Mouse (Mus musculus) lung, postnatal 4 days (tissue): ENCODE measurements around the gene Icos.

Experiments
- DNase-seq, 2 experiments: peaks; one replicate each; pipeline ENCODE4 v3.0.0; 2021

Gene Icos

GRCm38 (mm10) chr1:60977641-60978040 is at the start of gene Icos:
Icos (plus strand) TSS chr1:60977927.
- no peak for DNase-seq

DNA sequence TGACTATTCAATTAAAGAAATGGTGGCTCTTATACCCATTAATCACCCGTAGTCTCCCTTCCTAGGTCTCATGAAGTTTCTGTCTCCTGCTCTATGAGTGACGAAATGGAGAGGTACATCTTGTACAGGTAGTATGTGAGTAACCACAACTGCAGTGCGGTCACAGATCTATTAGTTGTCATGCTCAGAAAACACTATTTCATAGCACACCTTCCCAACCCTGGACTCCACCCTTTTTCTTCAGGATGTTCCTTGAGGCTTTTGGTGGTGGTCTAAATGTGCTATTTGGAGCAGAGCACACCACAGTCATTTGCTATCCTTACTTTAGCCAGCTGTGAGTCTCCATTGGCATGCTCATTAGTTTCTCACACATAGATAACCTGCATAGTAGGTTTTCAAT is 48.7 kb upstream of the Icos start:
- no peak for DNase-seq

DNA sequence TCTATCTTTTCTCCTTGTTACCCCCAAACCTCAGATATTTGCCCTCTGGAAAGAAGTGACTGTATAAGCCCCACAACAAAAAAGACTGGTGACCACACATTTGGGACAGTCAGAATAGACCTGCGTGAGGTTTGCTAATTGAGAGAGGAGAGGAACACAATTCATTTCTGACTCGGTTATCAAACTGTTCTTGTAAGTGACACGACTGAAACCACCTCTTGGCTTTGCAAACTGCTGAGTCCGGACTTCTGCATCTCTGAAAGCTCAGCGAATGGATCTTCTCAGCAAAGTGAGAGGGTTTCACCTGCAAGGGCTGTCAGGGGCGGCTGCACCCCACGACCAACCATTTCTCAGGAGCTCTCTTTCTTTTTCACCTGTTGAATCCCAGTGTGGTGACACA is 47.3 kb upstream of the Icos start:
- no peak for DNase-seq

DNA sequence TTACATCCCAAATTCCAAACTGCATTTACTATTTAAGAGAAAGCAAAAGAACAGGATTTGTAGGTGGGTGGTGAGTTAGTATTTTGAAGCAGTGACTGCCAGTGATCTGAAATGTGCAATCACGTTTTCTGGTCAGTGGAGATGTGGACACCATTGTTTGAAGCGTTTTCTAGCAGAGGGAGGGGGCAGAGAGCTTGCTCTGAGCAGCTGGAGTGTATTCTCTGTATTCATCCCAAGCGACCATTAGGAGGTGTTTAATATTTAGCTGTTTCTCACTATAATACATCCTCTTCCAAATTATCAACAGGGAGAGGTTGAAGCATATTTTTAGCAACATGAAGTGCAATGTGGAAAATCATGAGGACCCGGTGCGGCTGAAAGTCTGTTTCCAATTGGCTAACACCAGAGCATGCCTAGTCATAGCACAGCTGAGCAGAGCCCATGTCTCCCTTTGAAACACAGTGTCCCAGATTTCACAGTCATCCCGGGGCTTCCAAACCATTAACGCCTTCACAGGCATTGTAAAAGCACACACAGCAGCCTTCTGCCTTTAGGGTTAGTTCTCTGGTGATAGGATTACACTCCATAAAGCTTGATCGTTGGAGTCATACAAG is 41.7 kb upstream of the Icos start:
- DNase-seq: no peak

GRCm38 (mm10) chr1:60936963-60937711 is 40.6 kb upstream of the Icos start:
- no peak for DNase-seq

DNA sequence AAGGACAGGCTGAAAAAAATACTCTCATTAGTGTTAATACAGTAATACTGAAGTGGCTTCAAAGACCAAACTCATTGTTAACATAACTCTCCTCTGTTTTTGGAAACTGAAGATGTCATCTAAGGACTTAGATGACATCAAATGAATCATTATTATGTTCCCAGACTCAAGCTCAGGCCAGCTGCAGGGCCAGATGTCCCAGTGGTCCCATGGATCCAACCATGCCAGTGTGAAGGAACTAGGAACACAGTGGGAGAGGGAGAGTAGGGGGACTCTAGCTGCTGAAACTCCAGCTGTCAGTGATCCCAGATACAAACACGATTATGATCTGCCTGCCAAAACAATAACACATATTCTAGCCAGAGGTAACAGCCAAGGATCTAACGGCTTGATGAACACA is 39.5 kb upstream of the Icos start:
- DNase-seq: no peak

DNA sequence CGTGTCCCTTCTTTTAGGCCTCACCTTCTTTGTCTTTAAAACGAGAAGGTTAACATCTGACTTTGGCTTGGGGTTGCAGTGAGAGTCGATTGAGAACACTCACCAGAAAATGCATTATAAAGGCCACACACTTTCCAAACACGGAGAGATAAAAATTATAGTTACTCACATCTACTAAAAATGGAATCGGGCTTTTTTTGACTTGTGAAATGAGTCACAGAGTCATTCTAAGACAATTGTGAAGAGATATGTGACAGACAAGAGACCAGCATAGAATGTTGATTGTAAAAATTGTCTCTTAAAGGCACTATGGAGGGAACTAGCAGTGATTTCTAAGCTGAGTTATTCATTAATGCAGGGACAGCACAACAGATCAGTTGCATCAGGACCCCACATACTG is 38.8 kb upstream of the Icos start:
- no peak for DNase-seq

DNA sequence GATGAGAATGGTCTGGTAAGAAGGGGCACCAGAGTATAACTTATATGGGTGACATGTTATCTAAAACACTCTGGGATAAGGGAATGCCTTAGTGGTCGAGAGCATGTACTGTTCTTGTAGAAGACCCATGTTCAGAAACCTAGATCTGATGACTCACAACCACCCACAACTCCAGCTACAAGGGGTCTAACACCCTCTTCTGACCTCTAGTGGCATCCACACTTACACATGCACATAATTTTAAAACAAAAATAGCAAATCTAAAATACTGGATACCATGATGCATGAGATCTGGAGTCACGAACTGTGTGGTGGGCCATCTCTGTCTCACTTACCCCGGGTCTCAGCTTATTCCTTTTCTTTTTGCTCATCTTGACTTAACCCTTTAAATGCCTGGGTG is 37.7 kb upstream of the Icos start:
- DNase-seq: no peak

DNA sequence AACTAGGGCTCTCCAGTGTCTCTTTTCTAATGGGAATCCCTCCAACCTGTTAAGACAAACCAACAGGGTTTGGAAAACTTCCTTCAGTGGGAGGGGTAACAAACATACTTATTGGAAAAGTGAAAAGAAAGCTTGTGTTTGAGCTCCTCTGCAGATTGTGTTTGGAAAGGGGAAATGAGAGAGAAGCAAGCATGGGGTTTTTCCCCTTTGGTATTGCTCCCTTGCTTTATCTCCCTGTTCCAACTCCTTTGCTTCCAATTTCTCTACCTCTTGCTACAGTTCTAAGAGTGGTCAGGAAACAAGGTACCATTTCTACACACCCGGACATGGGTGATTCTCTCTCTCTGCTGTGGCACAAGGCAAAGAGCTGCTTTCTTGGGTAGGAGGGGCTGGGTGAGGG is 37.1 kb upstream of the Icos start:
- DNase-seq: no peak

GRCm38 (mm10) chr1:60941056-60942048 is 36.4 kb upstream of the Icos start:
- no peak for DNase-seq

DNA sequence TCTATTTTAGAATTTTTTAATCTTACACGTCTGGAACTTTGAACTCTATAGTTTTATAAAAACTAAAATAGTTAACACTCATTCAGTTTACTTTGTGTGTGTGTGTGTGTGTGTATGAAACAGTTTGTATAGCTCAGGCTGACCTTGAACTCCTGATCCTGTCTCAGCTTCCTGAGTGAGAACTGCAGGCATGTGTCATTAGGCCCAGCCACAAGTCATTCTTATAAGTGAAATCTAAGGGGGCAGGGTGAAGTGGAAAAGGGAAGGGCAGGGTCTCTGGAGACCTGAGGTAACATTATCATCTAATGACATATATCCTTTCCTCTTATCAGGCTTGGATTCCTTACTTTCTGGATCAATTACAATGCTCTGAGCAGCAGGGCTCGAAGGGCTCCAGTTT is 34.8 kb upstream of the Icos start:
- DNase-seq: no peak

DNA sequence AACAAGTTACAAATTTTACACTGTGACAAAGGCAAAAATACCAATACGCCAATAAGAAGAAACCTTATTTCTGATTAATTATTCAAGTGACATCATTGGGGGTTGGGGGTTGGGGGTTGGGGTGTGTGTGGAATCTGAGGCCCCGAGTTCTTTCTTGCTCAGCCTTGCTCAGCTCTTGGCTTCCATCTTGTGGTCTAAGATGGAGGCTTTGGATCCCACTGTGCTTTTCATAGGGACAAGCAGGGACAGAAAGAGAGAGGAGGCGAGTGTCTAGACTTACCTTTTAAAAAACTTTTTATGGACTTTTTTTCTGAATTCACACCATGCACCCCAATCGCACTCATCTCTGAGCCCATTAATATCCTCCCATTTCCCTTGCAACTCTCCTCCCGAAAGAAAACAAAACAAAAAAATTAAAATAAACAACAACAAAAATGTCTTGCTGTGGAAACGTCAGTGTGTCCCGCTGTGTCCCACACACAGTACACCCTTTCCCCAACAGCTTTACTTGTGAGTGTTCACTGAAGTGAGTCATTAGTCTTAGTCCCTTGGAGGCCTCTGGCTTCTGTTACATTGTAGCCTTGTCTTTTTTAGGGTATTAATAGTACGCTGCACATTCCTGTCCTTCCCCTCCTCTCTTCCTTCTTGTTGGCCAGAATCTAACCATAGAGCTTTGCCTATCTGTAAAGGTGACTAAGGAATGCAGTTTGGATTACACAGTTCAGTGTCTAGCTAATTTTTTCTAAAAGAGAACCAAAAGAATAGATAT is 31.9 kb upstream of the Icos start:
- DNase-seq: no peak

GRCm38 (mm10) chr1:60948112-60948511 is 29.6 kb upstream of the Icos start:
- no peak for DNase-seq

DNA sequence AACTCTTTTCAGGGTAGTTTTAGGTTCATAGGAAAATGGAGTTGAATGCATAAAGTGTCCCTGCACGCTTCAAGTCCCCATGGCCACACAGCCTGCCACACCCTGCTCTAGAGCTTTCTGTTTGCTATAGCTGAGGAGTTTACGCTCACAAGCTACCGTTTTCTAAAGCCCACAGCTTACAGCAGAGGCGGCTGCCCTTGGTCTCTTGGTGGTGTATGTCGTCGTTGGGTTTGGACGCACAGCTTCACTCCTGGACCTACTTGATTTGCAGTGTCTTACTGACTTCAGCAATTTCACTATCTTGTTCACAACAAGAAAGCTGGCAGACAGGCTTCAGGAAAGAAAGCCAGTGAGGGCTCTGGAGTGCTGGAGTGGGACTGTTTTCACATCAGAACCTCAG is 24.8 kb upstream of the Icos start:
- DNase-seq: no peak

- no peak for DNase-seq
Measured at GRCm38 (mm10) chr1:60953686-60954085, 24.0 kb upstream of the Icos start.

- peak in 1 of 2 experiments; percentile 15 for DNase-seq
Measured at GRCm38 (mm10) chr1:60954759-60955158, 23.0 kb upstream of the Icos start.

DNA sequence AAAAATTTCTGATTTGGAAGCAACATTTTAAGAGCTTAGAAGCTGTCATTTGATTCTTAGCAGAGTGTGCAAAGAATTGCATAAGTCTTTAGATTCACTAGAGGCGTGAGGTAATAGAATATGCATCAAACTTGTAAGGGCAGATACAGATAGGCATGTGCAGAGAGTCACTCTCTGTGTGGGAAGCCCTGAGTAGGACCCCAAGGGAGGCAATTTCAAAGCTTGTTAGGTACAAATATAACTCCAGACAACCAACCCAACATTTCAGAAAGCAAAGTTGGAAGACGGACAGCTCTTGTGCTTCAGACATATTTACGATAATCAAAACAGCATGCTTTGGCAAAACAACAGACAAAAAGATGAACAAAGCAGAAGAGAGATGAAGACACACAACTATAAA is 22.5 kb upstream of the Icos start:
- no peak for DNase-seq

GRCm38 (mm10) chr1:60956196-60956595 is 21.5 kb upstream of the Icos start:
- DNase-seq: no peak

DNA sequence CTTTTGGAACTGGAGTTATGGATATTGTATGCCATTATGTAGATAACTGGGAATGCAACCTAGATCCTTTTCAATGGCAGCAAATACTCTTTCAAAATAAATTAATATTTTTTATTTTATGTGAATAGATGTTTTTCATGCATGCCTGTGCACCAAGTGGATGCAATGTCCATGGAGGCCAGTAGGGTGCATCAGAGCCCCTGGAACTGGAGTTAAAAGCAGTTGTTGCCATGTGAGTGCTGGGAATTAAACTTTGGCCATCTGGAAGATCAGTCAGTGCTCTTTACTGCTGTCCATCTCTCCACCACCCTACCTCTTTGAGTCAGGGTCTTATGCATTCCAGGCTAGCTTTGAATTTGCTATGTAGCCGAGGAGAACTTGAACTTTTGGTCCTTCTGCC is 19.4 kb upstream of the Icos start:
- no peak for DNase-seq

GRCm38 (mm10) chr1:60959246-60959645 is 18.5 kb upstream of the Icos start:
- DNase-seq: no peak

- DNase-seq: peak; percentile 37 to 63
Measured at GRCm38 (mm10) chr1:60960451-60960850, 17.3 kb upstream of the Icos start.

- DNase-seq: peak in 1 of 2 experiments; percentile 66
Measured at GRCm38 (mm10) chr1:60961080-60961479, 16.6 kb upstream of the Icos start.

DNA sequence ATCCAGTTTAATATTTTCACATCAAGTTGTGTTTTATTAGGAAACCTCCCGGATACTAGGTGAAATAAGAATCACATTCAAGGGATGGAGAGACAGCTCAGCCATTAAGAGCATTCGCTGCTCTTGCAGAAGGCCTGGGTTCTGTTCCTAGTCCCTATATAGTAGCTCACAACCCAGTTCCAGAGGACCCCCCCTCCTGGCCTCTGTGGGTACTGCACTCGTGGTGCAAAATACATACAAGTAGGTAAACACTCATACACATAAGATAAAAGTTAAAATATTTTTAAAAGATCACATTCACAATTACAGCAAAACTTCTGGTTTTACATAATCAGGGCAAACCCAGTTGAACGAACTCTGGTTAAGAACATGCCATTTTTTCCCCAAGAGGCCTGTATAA is 15.6 kb upstream of the Icos start:
- no peak for DNase-seq
